Mouse (Mus musculus) olfactory bulb, adult 2 months (tissue): ENCODE data around the gene Odf3. TPM values are rescaled to one million over a fixed set of nuclear protein-coding genes. Genes with fewer than 3 reads are reported as not detected.
A peak's percentile ranks its signal among the peaks of the same experiment; 100 is the strongest.

Source experiments
- H3K27ac ChIP-seq: fragments of 200-500 bp; 2 replicates; pipeline ENCODE4 v1.5.1; 2012; ENCODE audit warnings: low read depth, low read length; ENCODE audit not compliant: insufficient read depth
- H3K4me1 ChIP-seq: fragments of 200-500 bp; 2 replicates; pipeline ENCODE4 v1.6.1; 2012; ENCODE audit warnings: low read length; ENCODE audit not compliant: control insufficient read depth, insufficient read depth
- H3K4me3 ChIP-seq: fragments of 200-500 bp; 2 replicates; pipeline ENCODE4 v1.5.1; 2012; ENCODE audit warnings: mild to moderate bottlenecking, low read depth, low read length, moderate library complexity; ENCODE audit not compliant: insufficient read depth
- CTCF ChIP-seq: fragments of 200-500 bp; IDR thresholded peaks from 2 replicates; pipeline ENCODE4 v1.5.1; 2012; ENCODE audit warnings: low read depth, mild to moderate bottlenecking, low read length, moderate library complexity; ENCODE audit not compliant: insufficient read depth
- POLR2A ChIP-seq: fragments of 200-500 bp; IDR thresholded peaks from 2 replicates; pipeline ENCODE4 v1.6.1; 2012; ENCODE audit warnings: mild to moderate bottlenecking, low read depth, low read length, moderate library complexity; ENCODE audit not compliant: insufficient read depth
- WGBS: fragments of 180-500 bp; shearing (Covaris S2); methylation state at CpG from one replicate; pipeline ENCODE4 v1.1.7; 2018; 5-methylcytosine and 5-hydroxymethylcytosine counted together
- polyA plus RNA-seq: library from polyadenylated mRNA; stranded (reverse); fragments of >200 nt; gene quantifications from 2 replicates; pipeline ENCODE4 v1.2.4, GENCODE M21; 2012; ENCODE audit warnings: low replicate concordance; ENCODE audit not compliant: missing spikeins, insufficient read depth, insufficient read length

Odf3 gene
- polyA plus RNA-seq, 1 experiment: not detected

DNA sequence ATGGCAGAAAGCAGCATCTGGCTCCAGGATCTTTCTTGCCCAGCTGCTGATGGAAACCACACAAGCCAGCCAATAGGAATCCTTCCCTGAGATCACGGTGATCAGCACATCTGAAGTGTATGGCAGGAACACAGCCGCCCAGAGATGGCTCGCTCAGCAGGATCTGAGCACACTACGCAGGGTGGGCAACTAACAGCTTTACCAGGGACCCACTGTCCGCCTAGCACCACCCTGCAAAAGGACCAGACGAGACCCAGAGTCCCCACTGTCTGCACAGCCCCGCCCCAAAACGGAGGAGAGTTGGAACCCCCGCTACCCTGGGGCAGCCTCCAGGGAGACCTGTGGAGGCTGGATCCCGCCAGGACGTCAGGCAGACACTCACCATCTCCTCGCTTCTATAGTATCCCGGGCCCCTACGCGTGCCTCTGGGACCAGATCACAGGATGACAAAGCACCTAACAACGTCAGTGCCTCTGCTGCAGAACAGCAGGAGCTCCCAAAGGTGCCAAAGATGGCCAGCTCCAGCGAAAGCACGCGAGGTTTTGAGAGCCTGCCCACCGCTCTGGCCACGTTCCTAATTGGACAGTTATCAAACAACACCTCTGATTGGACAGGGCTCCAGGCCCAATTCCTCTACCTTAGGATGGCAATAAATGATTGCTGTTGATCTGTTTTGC, 25.8 kb upstream of the Odf3 start, which contains the start of gene Zfp941:
Gene Zfp941, minus strand, starts transcription at position 526 of the 677 bp plus-strand sequence.
- 3% methylated on average over 21 of the region's 21 CpGs for WGBS
- peak within 1 kb of the TSS; percentile 56 for H3K27ac ChIP-seq
- peak within 1 kb of the TSS; percentile 76 for H3K4me3 ChIP-seq
- TF ChIP-seq POLR2A (peak; percentile 47; the same call in 1 of the 2 replicates), CTCF (no peak)
- H3K4me1 ChIP-seq: peaks cover 8% of the 10 kb centered on the region

DNA sequence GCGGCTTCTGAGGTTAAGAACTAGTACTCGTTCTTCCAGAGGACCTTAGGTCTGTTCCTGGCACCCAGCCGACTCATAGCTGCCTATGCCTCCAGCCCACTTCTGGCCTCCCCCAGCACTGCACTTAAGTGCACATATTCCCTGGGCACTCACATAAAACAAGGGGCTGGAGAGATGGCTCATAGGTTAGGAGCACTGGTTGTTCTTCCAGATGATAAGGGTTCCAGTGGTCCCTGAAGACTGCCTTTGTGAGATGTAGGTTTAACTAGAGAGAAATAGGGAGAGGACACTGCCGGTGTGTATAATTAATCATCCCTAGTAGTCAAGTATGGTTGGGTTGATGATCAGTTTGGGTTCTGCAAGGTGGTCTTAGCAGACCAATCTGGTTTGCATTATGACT, 24.9 kb upstream of the Odf3 start:
- Histone ChIP-seq H3K27ac (no peak overlapping the region), H3K4me1 (peaks cover 8% of the 10 kb centered on the region), H3K4me3 (no peak overlapping the region)
- TF ChIP-seq POLR2A (no peak), CTCF (no peak)
- WGBS: 92% methylated on average over 4 of the region's 4 CpGs

GRCm38 (mm10) chr7:140828171-140828881, 19.3 kb upstream of the Odf3 start:
- Histone ChIP-seq H3K27ac (peak overlapping the region; percentile 75), H3K4me1 (peaks cover 2% of the 10 kb centered on the region; the same call in 1 of the 2 replicates), H3K4me3 (no peak overlapping the region)
- no peak for TF ChIP-seq CTCF
- TF ChIP-seq POLR2A: no peak
- 17% methylated on average over 8 of the region's 8 CpGs for WGBS

DNA sequence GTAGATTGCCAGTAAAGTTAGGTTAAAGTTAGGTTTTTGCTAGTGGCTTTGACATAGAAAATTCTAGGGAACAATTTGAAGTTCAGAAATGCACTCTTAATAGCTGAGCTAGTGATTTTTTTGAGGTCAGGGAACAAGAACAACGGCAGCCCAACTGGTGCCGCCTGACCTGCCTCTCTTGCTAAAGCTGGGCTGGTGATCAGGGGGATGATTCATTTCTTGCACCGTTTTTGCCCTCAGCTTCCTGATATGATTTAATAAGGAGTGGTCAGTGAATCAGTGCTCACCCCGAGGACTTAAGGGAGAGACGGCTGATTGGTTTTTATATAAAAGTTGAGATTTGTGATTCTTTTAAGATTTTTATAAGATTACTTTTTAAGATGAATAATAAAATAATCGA, 16.2 kb upstream of the Odf3 start:
- Histone ChIP-seq H3K4me1 (peaks cover 2% of the 10 kb centered on the region; the same call in 1 of the 2 replicates), H3K4me3 (no peak overlapping the region), H3K27ac (no peak overlapping the region)
- WGBS: 77% methylated on average over 6 of the region's 6 CpGs
- no peak for TF ChIP-seq CTCF
- no peak for TF ChIP-seq POLR2A

- peaks cover under 1% of the 10 kb centered on the region; the same call in 1 of the 2 replicates for H3K4me1 ChIP-seq
- TF ChIP-seq POLR2A (no peak), CTCF (no peak)
- 86% methylated on average over 4 of the region's 4 CpGs for WGBS
- H3K27ac ChIP-seq: no peak overlapping the region
- H3K4me3 ChIP-seq: no peak overlapping the region
These were observed 14.3 kb upstream of the Odf3 start for GRCm38 (mm10) chr7:140833341-140833740.

GRCm38 (mm10) chr7:140834968-140835757, 12.4 kb upstream of the Odf3 start, which contains the start of gene Urah:
TSS of gene Urah (plus strand) at chr7:140835018.
- Histone ChIP-seq H3K4me1 (no peaks in the 10 kb centered on the region), H3K4me3 (no peak within 1 kb of the TSS), H3K27ac (no peak within 1 kb of the TSS)
- WGBS: 53% methylated on average over 20 of the region's 20 CpGs
- TF ChIP-seq CTCF: no peak
- TF ChIP-seq POLR2A: no peak

DNA sequence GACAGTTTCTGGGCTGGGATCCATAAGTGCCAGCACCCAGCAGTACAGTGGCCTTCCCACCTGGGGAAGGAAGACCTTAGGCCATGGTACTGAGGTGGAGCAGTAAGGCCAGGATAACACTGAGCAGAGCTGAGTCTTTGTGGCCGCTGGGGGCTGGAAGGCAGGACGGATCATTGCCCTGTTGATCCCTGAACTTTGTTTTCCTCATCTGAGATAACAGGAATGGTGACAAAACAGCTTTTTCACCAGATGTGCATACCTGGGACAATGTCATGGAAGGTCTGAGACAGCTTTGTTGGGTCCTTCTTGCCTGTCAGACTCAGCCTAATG, 11.9 kb upstream of the Odf3 start:
- H3K27ac ChIP-seq: no peak overlapping the region
- 78% methylated on average over 2 of the region's 2 CpGs for WGBS
- TF ChIP-seq POLR2A: no peak
- TF ChIP-seq CTCF: no peak
- no peak overlapping the region for H3K4me3 ChIP-seq
- no peaks in the 10 kb centered on the region for H3K4me1 ChIP-seq

DNA sequence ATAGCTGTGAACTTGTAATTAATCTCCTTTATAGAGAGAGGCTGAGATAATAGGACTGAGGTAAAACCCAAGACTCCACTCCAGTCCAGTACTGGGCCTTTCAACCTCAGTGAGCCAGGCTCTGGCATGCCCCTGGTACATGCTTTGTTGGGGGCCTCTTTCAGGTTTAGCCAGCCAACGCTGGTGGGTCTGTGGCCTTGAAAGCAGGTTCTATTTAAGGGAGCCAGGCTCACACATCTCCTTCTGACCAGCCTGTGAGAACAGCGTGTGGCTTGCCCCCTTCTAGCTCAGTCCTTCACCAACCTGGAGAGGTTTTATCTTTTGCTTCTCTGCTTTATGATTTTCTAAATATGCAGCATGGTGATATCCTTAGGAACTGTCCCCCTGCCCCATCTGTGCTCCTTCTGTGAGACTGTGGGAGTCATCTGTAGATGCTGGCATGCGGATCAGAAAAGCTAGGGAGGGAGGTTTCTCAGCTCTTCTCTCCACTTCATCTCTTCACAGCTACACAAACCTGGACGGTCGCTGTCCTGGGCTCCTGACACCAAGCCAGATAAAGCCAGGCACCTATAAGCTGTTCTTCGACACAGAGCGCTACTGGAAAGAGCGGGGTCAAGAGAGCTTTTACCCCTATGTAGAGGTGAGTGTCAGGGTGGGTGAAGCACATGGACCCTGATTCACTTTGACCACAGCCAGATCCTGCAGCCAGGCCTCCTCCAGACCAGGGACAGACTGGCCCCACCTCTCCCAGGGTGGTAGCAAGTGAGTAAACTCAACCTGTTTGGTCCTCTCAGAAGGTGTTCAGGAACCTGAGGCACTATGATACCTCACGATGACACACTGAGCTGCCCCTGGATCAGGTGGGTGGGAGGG, 11.1 kb upstream of the Odf3 start:
- TF ChIP-seq CTCF (no peak), POLR2A (no peak)
- no peak overlapping the region for H3K4me3 ChIP-seq
- no peak overlapping the region for H3K27ac ChIP-seq
- WGBS: 79% methylated on average over 9 of the region's 9 CpGs
- no peaks in the 10 kb centered on the region for H3K4me1 ChIP-seq
